Mouse (Mus musculus): ENCODE data around the gene Leng8. TPM values are rescaled to one million over a fixed set of nuclear protein-coding genes. Genes with fewer than 3 reads are reported as not detected.

The Leng8 gene
- polyA plus RNA-seq, 1 experiment, result 21.2 TPM

DNA sequence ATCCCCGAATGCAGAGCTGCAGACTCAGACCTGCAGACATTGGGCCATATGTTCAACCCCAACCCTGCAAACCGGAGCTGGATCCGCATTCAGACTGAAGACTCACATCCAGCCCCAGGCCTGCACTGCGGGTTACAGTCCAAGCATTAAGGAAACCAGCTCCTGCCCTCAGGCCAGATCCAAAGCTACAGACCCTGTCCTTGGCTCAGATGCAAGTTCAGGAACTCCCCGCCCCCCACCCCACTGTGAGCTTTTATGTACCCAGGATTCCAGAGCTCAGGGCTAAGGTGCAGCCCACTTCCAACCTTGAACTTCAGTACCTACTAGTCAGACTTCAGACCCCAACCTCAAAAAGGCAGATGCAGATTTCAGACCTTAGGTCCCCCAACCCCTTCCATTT is 12.0 kb upstream of the Leng8 start:
- TF ChIP-seq TAL1 (IDR thresholded peaks at IDR 0.05; ENCODE audit: low read length), result no peak
- Histone ChIP-seq H3K4me1 (ENCODE audit: control insufficient read depth) (peaks cover 2% of the 10 kb centered on the region; the same call in 1 of the 2 replicates), H3K36me3 (ENCODE audit: control insufficient read depth) (no peaks in the 10 kb centered on the region), H3K27me3 (ENCODE audit: control insufficient read depth) (peaks cover 20% of the 10 kb centered on the region), H3K9me3 (ENCODE audit: control insufficient read depth, low read length) (no peaks in the 10 kb centered on the region), H3K4me3 (replicated peaks) (no peak overlapping the region)

GRCm38 (mm10) chr7:4125306-4125705 is 11.5 kb upstream of the Leng8 start:
- Histone ChIP-seq H3K27me3 (ENCODE audit: control insufficient read depth) (peaks cover 16% of the 10 kb centered on the region), H3K9me3 (ENCODE audit: control insufficient read depth, low read length) (no peaks in the 10 kb centered on the region), H3K36me3 (ENCODE audit: control insufficient read depth) (no peaks in the 10 kb centered on the region), H3K4me3 (replicated peaks) (no peak overlapping the region), H3K4me1 (ENCODE audit: control insufficient read depth) (peaks cover 2% of the 10 kb centered on the region; the same call in 1 of the 2 replicates)
- TF ChIP-seq TAL1 (IDR thresholded peaks at IDR 0.05; ENCODE audit: low read length) (no peak), GATA1 (IDR thresholded peaks at IDR 0.05; ENCODE audit: low read length) (no peak)

DNA sequence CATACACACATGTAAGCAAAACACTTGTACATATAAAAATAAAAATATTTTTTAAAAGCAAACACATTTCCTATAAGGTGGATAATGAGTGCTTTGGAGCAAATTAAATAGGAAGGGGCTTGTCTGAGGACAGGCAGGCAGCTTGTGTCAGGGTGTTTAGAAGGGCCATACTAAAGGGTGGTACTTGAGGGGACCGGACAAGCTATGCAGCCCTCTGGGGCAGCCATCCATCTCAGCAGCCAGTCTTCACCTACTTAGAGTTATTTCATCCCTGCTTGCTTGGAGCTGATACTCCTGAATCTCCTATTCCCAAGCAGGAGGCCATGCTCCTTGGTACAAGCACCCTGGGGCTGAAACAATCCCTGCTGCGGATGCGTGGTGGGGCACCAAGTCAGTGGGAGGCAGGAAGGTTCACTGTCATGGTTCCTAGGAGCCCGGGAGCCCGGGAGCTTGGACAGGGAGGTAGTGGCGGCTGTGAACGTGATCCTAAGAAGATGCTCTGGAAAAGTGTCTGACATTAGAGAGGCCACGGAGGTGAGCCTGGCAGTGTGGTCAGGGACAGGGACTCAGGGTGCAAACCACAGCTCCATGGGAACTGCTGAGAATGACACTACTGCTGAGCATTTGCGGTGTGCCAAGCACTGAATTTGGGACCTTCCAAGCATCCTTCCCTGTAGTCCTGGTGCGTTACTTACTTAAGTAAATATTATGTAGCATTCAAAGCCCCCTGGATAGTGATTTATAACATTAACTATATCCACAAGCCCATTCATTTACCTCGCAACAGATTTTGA is 9.7 kb upstream of the Leng8 start:
- TF ChIP-seq TAL1 (IDR thresholded peaks at IDR 0.05; ENCODE audit: low read length) (no peak), GATA1 (IDR thresholded peaks at IDR 0.05; ENCODE audit: low read length) (no peak)
- Histone ChIP-seq H3K36me3 (ENCODE audit: control insufficient read depth) (no peaks in the 10 kb centered on the region), H3K4me3 (replicated peaks) (no peak overlapping the region), H3K9me3 (ENCODE audit: control insufficient read depth, low read length) (no peaks in the 10 kb centered on the region), H3K27me3 (ENCODE audit: control insufficient read depth) (peaks cover 2% of the 10 kb centered on the region; the same call in 1 of the 2 replicates), H3K4me1 (ENCODE audit: control insufficient read depth) (peaks cover 9% of the 10 kb centered on the region)

- Histone ChIP-seq H3K27me3 (ENCODE audit: control insufficient read depth) (no peaks in the 10 kb centered on the region), H3K4me1 (ENCODE audit: control insufficient read depth) (peaks cover 9% of the 10 kb centered on the region), H3K9me3 (ENCODE audit: control insufficient read depth, low read length) (no peaks in the 10 kb centered on the region), H3K4me3 (replicated peaks) (no peak overlapping the region), H3K36me3 (ENCODE audit: control insufficient read depth) (peaks cover 2% of the 10 kb centered on the region)
- TF ChIP-seq TAL1 (IDR thresholded peaks at IDR 0.05; ENCODE audit: low read length) (no peak), GATA1 (IDR thresholded peaks at IDR 0.05; ENCODE audit: low read length) (no peak)
These were observed 8.9 kb upstream of the Leng8 start for GRCm38 (mm10) chr7:4127894-4128293.

DNA sequence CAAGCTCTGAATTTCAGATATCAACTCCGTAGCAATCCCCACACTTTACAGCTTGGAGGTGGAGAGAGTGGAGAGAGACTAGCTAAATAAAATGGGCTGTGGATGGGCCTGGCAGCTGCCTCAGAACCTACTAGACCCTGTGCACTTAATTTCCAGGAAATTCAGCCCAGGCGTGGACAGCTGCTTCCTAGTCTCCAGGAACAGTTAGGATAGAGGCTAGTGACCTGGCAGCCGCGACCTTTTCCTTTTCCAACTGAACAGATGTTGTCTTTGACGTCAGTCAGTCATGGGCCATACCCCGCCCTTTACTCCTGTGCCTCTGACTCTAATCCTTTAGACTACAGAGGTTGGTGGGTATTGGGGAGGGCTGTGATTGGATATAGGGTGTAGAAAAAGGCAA is 8.0 kb upstream of the Leng8 start:
- Histone ChIP-seq H3K4me3 (replicated peaks) (no peak overlapping the region), H3K36me3 (ENCODE audit: control insufficient read depth) (peaks cover 9% of the 10 kb centered on the region), H3K27me3 (ENCODE audit: control insufficient read depth) (no peaks in the 10 kb centered on the region), H3K9me3 (ENCODE audit: control insufficient read depth, low read length) (no peaks in the 10 kb centered on the region), H3K4me1 (ENCODE audit: control insufficient read depth) (peaks cover 9% of the 10 kb centered on the region)
- TF ChIP-seq GATA1 (IDR thresholded peaks at IDR 0.05; ENCODE audit: low read length) (no peak), TAL1 (IDR thresholded peaks at IDR 0.05; ENCODE audit: low read length) (no peak)

DNA sequence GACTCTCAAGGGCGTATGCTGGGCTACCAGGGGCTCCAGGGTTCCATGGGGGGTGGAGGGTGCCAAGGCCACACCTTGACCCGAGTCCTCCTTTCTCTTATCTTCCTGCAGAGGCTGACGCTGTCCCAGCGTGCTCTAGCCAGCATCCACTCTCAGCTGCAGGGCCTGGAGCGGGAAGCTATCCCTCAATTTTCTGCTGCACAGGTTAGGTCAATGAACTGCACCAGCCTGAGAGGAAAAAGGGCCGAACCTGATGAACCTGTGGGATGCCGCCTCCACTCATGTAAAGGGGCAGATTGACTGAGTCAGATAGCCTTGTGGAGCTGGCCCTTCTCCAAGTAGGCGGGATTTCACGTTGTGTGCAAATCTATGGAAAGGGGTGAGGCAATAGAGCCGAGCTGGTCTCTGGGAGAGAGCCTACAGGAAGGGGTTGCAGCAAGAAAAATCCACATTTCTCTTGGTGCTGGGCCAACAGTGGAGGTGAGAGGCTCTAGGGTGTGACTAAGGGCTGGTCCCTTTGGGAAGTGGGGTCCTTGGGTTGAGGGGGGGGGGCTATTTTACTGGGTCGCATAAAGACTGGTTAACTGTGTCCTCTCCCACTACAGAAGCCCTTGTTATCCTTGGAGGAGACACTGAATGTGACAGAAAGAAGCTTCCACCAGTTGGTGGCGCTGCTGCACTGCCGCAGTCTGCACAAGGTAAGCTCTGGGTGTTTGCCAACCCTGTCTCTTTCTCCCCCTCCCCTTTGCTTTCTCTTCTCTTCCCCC is 6.0 kb upstream of the Leng8 start:
- no peak overlapping the region for H3K4me3 ChIP-seq (replicated peaks)

DNA sequence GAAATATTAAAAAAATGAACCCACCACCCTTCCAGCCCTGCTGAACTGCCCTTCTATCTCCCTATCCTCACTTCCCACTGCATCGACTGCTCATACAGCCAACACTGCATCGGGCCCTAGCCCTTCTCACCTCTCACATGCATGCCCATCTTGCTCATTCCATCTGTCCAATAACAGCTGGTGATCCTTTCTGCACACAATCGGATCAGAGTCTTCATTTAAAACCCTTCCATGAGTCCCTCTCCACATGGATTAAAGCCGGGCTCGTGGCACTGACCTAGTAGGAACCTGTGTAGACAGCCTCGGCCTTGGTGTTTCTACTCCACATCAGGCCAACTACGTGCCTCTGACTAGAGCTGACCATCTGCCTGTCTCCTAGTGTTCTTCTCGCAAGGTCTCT is 4.9 kb upstream of the Leng8 start:
- H3K4me3 ChIP-seq (replicated peaks), result no peak overlapping the region
- H3K4me1 ChIP-seq (ENCODE audit: control insufficient read depth), result peaks cover 23% of the 10 kb centered on the region
- no peaks in the 10 kb centered on the region for H3K27me3 ChIP-seq (ENCODE audit: control insufficient read depth)
- H3K9me3 ChIP-seq (ENCODE audit: control insufficient read depth, low read length), result no peaks in the 10 kb centered on the region
- TF ChIP-seq TAL1 (IDR thresholded peaks at IDR 0.05; ENCODE audit: low read length), result no peak
- no peak for TF ChIP-seq GATA1 (IDR thresholded peaks at IDR 0.05; ENCODE audit: low read length)
- H3K36me3 ChIP-seq (ENCODE audit: control insufficient read depth), result peaks cover 9% of the 10 kb centered on the region

More for the DNA sequence above, 6.0 kb upstream of the Leng8 start:
- Histone ChIP-seq H3K9me3 (ENCODE audit: control insufficient read depth, low read length) (no peaks in the 10 kb centered on the region), H3K27me3 (ENCODE audit: control insufficient read depth) (no peaks in the 10 kb centered on the region), H3K36me3 (ENCODE audit: control insufficient read depth) (peaks cover 9% of the 10 kb centered on the region), H3K4me1 (ENCODE audit: control insufficient read depth) (peaks cover 18% of the 10 kb centered on the region)
- TF ChIP-seq GATA1 (IDR thresholded peaks at IDR 0.05; ENCODE audit: low read length), result no peak
- no peak for TF ChIP-seq TAL1 (IDR thresholded peaks at IDR 0.05; ENCODE audit: low read length)

GRCm38 (mm10) chr7:4132581-4132980 is 4.3 kb upstream of the Leng8 start:
- H3K27me3 ChIP-seq (ENCODE audit: control insufficient read depth), result no peaks in the 10 kb centered on the region
- TF ChIP-seq TAL1 (IDR thresholded peaks at IDR 0.05; ENCODE audit: low read length), result no peak
- TF ChIP-seq GATA1 (IDR thresholded peaks at IDR 0.05; ENCODE audit: low read length), result no peak
- no peaks in the 10 kb centered on the region for H3K9me3 ChIP-seq (ENCODE audit: control insufficient read depth, low read length)
- no peak overlapping the region for H3K4me3 ChIP-seq (replicated peaks)
- H3K4me1 ChIP-seq (ENCODE audit: control insufficient read depth), result peaks cover 26% of the 10 kb centered on the region
- peaks cover 11% of the 10 kb centered on the region for H3K36me3 ChIP-seq (ENCODE audit: control insufficient read depth)

DNA sequence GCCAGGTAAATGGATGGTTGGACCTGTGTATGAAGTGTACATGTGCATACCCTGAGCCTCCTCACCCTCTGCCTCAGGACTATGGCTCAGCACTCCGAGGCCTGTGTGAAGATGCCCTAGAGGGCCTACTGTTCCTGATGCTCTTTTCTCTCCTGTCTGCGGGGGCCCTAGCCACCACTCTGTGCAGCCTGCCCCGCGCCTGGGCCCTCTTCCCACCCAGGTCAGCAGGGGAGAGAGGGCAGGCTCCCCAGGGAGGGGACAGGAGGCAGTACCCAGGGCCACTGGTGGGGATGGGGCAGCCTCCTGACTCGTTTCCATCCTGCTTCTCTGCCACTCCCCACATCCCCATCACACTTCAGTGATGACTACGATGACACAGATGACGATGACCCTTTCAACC is 3.8 kb upstream of the Leng8 start:
- no peak for TF ChIP-seq GATA1 (IDR thresholded peaks at IDR 0.05; ENCODE audit: low read length)
- no peaks in the 10 kb centered on the region for H3K9me3 ChIP-seq (ENCODE audit: control insufficient read depth, low read length)
- no peak overlapping the region for H3K4me3 ChIP-seq (replicated peaks)
- peaks cover 30% of the 10 kb centered on the region for H3K4me1 ChIP-seq (ENCODE audit: control insufficient read depth)
- peaks cover 14% of the 10 kb centered on the region for H3K36me3 ChIP-seq (ENCODE audit: control insufficient read depth)
- H3K27me3 ChIP-seq (ENCODE audit: control insufficient read depth), result no peaks in the 10 kb centered on the region

Measured in erythroblast, embryonic 14.5 days (primary cell).